In the genomic region with DNA sequence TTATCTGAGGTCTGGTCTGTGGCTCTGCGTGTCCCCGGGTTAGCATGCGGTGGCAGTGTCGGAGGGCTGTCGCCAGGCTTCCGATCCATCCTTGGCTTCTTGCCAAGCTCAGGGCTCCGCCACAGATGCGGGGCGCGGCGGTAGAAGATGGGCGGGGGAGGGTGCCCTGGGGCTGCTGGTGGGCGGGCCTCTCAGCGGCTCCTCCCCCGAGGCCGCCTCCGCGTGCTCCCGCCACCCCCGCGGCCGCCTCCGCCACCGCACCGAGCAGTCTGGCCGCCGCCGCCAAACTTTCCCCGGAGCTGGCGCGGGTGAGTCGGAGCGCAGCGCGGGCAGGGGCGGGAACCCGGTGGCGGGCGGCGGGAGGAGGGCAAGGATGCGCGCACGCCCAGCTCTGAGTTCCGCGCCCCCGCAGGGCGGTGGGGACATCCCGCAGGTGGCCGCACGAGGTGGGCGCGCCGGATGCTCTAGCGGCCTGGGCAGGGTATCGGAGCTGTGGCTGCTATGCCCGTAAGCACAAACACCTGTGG, we compare ENCODE assay signal across 8 mouse cellular contexts. TPM values are rescaled to one million over a fixed set of nuclear protein-coding genes. Genes with fewer than 3 reads are reported as not detected.
DNase-seq lines count a peak whose midpoint lies in the region; ATAC-seq and TF ChIP-seq lines count a peak whose summit lies in the region.

A gene (plus strand): TSS at position 246 of the 527 bp plus-strand sequence.

- H3K36me3 ChIP-seq in thymus, adult 2 months (ENCODE audit: control insufficient read depth, insufficient read depth, low read length) = no peaks in the 10 kb centered on the region
- no peaks in the 10 kb centered on the region for H3K36me3 ChIP-seq in heart, embryonic 13.5 days

- peak within 1 kb of the TSS; percentile 73 for H3K9ac ChIP-seq in heart, embryonic 13.5 days

- H3K4me3 ChIP-seq in thymus, adult 2 months (ENCODE audit: control insufficient read depth, insufficient read depth, low read length) = no peak within 1 kb of the TSS
- peak within 1 kb of the TSS; percentile 59 for H3K4me3 ChIP-seq in heart, embryonic 13.5 days

- H3K4me2 ChIP-seq in heart, embryonic 13.5 days = peak within 1 kb of the TSS; percentile 93

- no peak for ATAC-seq in heart, embryonic 13.5 days (ENCODE audit: extremely low read depth, insufficient number of reproducible peaks, low FRiP score, low TSS enrichment)

- peak; percentile 18 for DNase-seq in thymus, adult 2 months
- DNase-seq in thymus, adult 18-20 months = no peak
- DNase-seq in embryo, embryonic 11.5 days (ENCODE audit: low read depth, low spot score) = peak; percentile 30
- peak; percentile 27 to 57 for DNase-seq in kidney, postnatal 25 days
- peak; percentile 47 for DNase-seq in lung, postnatal 10 days
- DNase-seq in right cerebral cortex, postnatal 25 days = peak; percentile 69
- DNase-seq in natural killer cell, adult 2 months (ENCODE audit: low spot score in 2 of 2) = no peak

- no peak within 1 kb of the TSS for H3K27ac ChIP-seq in thymus, adult 2 months (ENCODE audit: control insufficient read depth, insufficient read depth, low read length)
- H3K27ac ChIP-seq in heart, embryonic 13.5 days (replicated peaks) = no peak within 1 kb of the TSS

- no peak for TF ChIP-seq POLR2A in thymus, adult 2 months (IDR thresholded peaks at IDR 0.05; ENCODE audit: control insufficient read depth, extremely low read depth, insufficient read depth, low read length, poor library complexity)

- H3K4me1 ChIP-seq in thymus, adult 2 months (replicated peaks; ENCODE audit: control insufficient read depth, insufficient read depth, low read length) = no peaks in the 10 kb centered on the region
- peaks cover 13% of the 10 kb centered on the region for H3K4me1 ChIP-seq in heart, embryonic 13.5 days

- H3K9me3 ChIP-seq in heart, embryonic 13.5 days = no peaks in the 10 kb centered on the region

- 1% methylated on average over 56 of the region's 56 CpGs for WGBS in thymus, adult 2 months
- WGBS in heart, embryonic 13.5 days = 1% methylated on average over 51 of the region's 56 CpGs

- H3K27me3 ChIP-seq in thymus, adult 2 months (ENCODE audit: control insufficient read depth, insufficient read depth, low read length) = peaks cover 4% of the 10 kb centered on the region; the same call in 1 of the 2 replicates
- peaks cover 86% of the 10 kb centered on the region for H3K27me3 ChIP-seq in heart, embryonic 13.5 days (replicated peaks)

- no peak for TF ChIP-seq CTCF in thymus, adult 2 months (IDR thresholded peaks at IDR 0.05; ENCODE audit: borderline replicate concordance, control insufficient read depth, extremely low read depth, insufficient read depth, low read length, poor library complexity)

RNA-seq across cellular contexts. Expression of the gene that starts here (rescaled TPM):
- 0.27 and 0.32 TPM in 2 replicates for polyA plus RNA-seq in thymus, adult 2 months (2012; rRNA removed)
- polyA plus RNA-seq in heart, embryonic 13.5 days (2015; fragmentation: Nextera tagmentation; extraction: Ambion mirVana) = not detected in 2 replicates

Comparison
In these comparisons a context has a peak if more than half of its experiments do, and no peak if none do; other contexts are left out.
1. Peak in DNase-seq in thymus, adult 2 months; RNA of the gene not detected or under 1 TPM.
2. DNase-seq: peak in embryo, embryonic 11.5 days (single experiment), kidney, postnatal 25 days (2 of 2), lung, postnatal 10 days (single experiment) and right cerebral cortex, postnatal 25 days (single experiment); none in thymus, adult 18-20 months (0 of 2) and natural killer cell, adult 2 months (0 of 2).